Mouse (Mus musculus) heart, adult 2 months (tissue): ENCODE measurements at regions not wholly inside any gene's neighbourhood (a gene's known extent, or its start where the extent isn't known, plus 50 kb on each side); places are given as distances from the start of the nearest gene placed in this dataset.

Source experiments
- DNase-seq, 2 experiments: peaks; one replicate each; pipeline ENCODE4 v3.0.0; 2021
- H3K27ac ChIP-seq: fragments of 200-600 bp; 2 replicates; pipeline ENCODE4 v1.8.1; 2022
- H3K27me3 ChIP-seq: fragments of 200-500 bp; 2 replicates; pipeline ENCODE4 v1.6.1; 2012; ENCODE audit warnings: mild to moderate bottlenecking, low read length, inconsistent platforms, mixed read lengths; ENCODE audit not compliant: control insufficient read depth, insufficient read depth
- H3K36me3 ChIP-seq: fragments of 200-500 bp; 2 replicates; pipeline ENCODE4 v1.6.1; 2012; ENCODE audit warnings: low read length, inconsistent platforms; ENCODE audit not compliant: control insufficient read depth, insufficient read depth
- H3K4me1 ChIP-seq: fragments of 200-500 bp; 2 replicates; pipeline ENCODE4 v1.6.1; 2011; ENCODE audit warnings: low read length; ENCODE audit not compliant: control insufficient read depth, insufficient read depth
- H3K4me3 ChIP-seq: fragments of 200-600 bp; 2 replicates; pipeline ENCODE4 v1.8.1; 2022
- H3K79me2 ChIP-seq: fragments of 200-500 bp; replicated peaks from 2 replicates; pipeline ENCODE4 v1.6.1; 2012; ENCODE audit warnings: mild to moderate bottlenecking, inconsistent platforms, low read length, moderate library complexity, mixed read lengths; ENCODE audit not compliant: control insufficient read depth, insufficient read depth
- H3K9ac ChIP-seq: fragments of 200-500 bp; 2 replicates; pipeline ENCODE4 v1.6.1; 2012; ENCODE audit warnings: low read depth, mild to moderate bottlenecking, control low read depth, inconsistent platforms, low read length, mixed read lengths
- CTCF ChIP-seq: fragments of 200-600 bp; IDR thresholded peaks from 2 replicates; pipeline ENCODE4 v1.8.1; 2022; ENCODE audit warnings: antibody characterized with exemption, mild to moderate bottlenecking, moderate library complexity
- EP300 ChIP-seq: fragments of 200-500 bp; IDR thresholded peaks from 2 replicates; pipeline ENCODE4 v1.6.1; 2011; ENCODE audit warnings: low read depth, low read length, control low read depth; ENCODE audit not compliant: insufficient read depth
- POLR2A ChIP-seq: fragments of 200-500 bp; IDR thresholded peaks from 2 replicates; pipeline ENCODE4 v1.6.1; 2011; ENCODE audit warnings: mild to moderate bottlenecking, low read depth, low read length, control low read depth; ENCODE audit not compliant: insufficient read depth
- WGBS: fragments of 180-500 bp; shearing (Covaris S2); methylation state at CpG from one replicate; pipeline ENCODE4 v1.1.7; 2018; 5-methylcytosine and 5-hydroxymethylcytosine counted together
- intact Hi-C: fragments of 180-260 bp; cut with DNase I; formaldehyde crosslinking; loops from one replicate; pipeline ENCODE4 v1.15.1; 2025

- no peaks in the 10 kb centered on the region for H3K36me3 ChIP-seq
- H3K9ac ChIP-seq: no peak overlapping the region
- no peak overlapping the region for H3K4me3 ChIP-seq
- WGBS: 57% methylated on average over 4 of the region's 4 CpGs
- TF ChIP-seq EP300 (no peak), POLR2A (no peak), CTCF (no peak)
- no peaks in the 10 kb centered on the region for H3K79me2 ChIP-seq
- H3K27me3 ChIP-seq: no peaks in the 10 kb centered on the region; the same call in 1 of the 2 replicates
- intact Hi-C loops: no loop called here
- no peak for DNase-seq
- H3K4me1 ChIP-seq: no peaks in the 10 kb centered on the region
- H3K27ac ChIP-seq: no peak overlapping the region
These were observed 180.5 kb downstream of the Kcnrg start for GRCm38 (mm10) chr14:61787746-61788145.

GRCm38 (mm10) chr14:61788998-61789790 is 181.9 kb downstream of the Kcnrg start:
- DNase-seq: peak; percentile 37 to 51
- intact Hi-C loops: no loop called here
- H3K4me1 ChIP-seq: no peaks in the 10 kb centered on the region
- H3K36me3 ChIP-seq: no peaks in the 10 kb centered on the region
- H3K27me3 ChIP-seq: no peaks in the 10 kb centered on the region; the same call in 1 of the 2 replicates
- no peak overlapping the region for H3K27ac ChIP-seq
- no peaks in the 10 kb centered on the region for H3K79me2 ChIP-seq
- WGBS: 76% methylated on average over 20 of the region's 20 CpGs
- no peak overlapping the region for H3K9ac ChIP-seq
- H3K4me3 ChIP-seq: no peak overlapping the region
- TF ChIP-seq POLR2A: no peak
- TF ChIP-seq EP300: no peak
- no peak for TF ChIP-seq CTCF

DNA sequence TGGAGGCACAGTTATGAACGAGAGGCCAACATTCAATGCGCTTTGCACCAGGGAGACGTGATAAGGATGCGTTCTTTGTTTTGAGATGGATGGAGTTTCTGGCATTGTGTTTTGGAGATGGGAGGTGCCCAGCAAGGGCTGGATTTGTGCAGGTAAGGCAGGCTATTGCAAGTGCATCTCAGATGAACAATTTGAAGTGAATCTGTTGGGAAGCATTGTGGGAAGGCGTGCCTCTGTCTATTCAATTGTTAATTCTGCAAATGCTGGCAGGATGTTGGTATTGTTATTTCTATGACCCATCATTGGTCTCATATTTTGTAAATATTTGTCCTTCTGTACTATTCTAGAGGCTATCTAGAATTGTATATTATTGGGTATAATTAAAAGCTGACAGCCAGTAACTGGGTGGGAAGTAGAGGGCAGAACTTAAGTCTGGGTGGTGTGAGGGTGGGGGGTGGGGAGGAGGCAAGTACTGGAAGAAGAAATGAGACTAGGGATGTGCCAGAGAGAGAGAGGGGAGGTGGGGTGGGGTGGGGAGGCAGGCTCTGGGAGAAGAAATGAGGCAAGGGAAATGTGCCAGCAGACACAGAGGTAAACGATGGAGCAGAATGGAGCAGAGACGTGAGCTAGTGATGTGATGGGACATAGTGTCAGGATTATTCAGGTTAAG is 188.9 kb downstream of the Kcnrg start:
- TF ChIP-seq EP300 (no peak), CTCF (no peak), POLR2A (no peak)
- no peak for DNase-seq
- no peak overlapping the region for H3K4me3 ChIP-seq
- no peaks in the 10 kb centered on the region for H3K4me1 ChIP-seq
- no peak overlapping the region for H3K9ac ChIP-seq
- H3K27me3 ChIP-seq: no peaks in the 10 kb centered on the region
- intact Hi-C loops: no loop called here
- 81% methylated on average over 7 of the region's 7 CpGs for WGBS
- H3K27ac ChIP-seq: no peak overlapping the region
- H3K36me3 ChIP-seq: no peaks in the 10 kb centered on the region
- no peaks in the 10 kb centered on the region for H3K79me2 ChIP-seq

DNA sequence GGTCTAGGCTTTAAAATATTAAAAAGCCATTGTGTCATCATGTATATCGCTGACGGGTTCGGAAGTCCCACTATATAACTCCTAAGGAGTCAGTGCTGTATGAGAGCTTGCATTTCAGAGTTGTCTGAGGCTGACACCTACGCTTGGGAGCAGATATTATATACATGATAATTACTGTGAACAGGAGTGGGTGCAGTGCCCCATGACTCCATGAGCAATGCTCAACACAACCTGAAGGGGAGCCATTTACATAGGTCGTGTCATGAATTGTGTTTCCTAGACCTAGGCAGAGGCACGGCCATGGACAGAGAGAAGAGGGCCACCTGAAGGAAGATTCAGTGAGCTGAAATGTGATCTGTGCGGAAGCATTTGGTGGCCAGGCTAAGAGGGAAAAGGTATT is 189.4 kb downstream of the Kcnrg start:
- no peak overlapping the region for H3K27ac ChIP-seq
- WGBS: 91% methylated on average over 7 of the region's 7 CpGs
- intact Hi-C loops: no loop called here
- H3K9ac ChIP-seq: no peak overlapping the region
- no peaks in the 10 kb centered on the region for H3K4me1 ChIP-seq
- no peaks in the 10 kb centered on the region for H3K79me2 ChIP-seq
- DNase-seq: no peak
- H3K27me3 ChIP-seq: no peaks in the 10 kb centered on the region
- H3K4me3 ChIP-seq: no peak overlapping the region
- H3K36me3 ChIP-seq: no peaks in the 10 kb centered on the region
- no peak for TF ChIP-seq EP300

DNA sequence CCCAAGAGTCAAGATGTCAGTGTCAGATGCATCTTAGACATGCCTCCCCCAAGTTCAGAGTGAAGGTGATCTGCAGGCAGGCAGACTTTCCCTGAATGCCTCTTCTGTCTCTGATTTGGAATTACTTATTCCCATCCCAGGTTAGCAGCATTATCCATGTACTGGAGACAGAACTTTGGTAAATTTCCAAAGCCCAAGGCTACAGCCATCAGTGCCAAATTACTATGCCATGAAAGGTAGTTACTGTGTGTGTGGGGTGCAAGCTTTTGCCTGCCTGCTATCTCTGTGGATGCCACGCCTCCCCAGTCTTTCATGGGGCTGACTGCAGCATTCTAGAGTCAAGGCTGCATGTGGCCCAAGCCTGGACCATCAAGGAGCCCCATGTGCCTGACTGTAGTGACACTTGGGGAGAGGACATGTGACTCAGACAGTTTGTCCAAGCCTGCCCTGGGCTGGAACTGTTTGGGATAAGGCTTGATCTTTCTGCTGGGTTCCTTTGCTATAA is 196.2 kb downstream of the Kcnrg start:
- H3K27ac ChIP-seq: no peak overlapping the region
- TF ChIP-seq POLR2A (no peak), EP300 (no peak), CTCF (no peak)
- no peak overlapping the region for H3K9ac ChIP-seq
- H3K79me2 ChIP-seq: no peaks in the 10 kb centered on the region
- no peaks in the 10 kb centered on the region for H3K4me1 ChIP-seq
- no peak overlapping the region for H3K4me3 ChIP-seq
- no peak for DNase-seq
- no peaks in the 10 kb centered on the region for H3K27me3 ChIP-seq
- 44% methylated on average over 1 of the region's 1 CpGs for WGBS
- H3K36me3 ChIP-seq: no peaks in the 10 kb centered on the region
- intact Hi-C loops: no loop called here

DNA sequence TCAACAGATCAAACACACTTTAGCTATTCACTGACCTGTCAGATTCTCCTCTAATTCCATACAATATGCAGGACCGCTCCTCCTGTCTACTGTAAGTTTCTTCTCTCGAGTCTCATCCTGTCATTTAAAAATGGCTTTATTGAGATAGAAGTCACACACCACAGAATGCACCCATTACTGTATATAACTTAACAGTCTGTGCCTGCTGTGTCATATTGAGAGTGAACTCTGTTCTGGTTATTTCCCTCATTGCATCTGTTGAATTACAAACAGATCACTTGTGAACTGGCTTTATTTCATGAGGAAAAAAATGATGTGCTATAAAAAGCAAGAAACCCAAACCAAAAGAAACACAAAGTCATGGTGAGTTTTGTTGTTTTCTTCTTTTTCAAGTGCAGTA is 198.2 kb downstream of the Kcnrg start:
- no peak for DNase-seq
- H3K27ac ChIP-seq: no peak overlapping the region
- no peaks in the 10 kb centered on the region for H3K79me2 ChIP-seq
- no peaks in the 10 kb centered on the region for H3K4me1 ChIP-seq
- WGBS: 92% methylated on average over 2 of the region's 2 CpGs
- no peaks in the 10 kb centered on the region for H3K36me3 ChIP-seq
- intact Hi-C loops: no loop called here
- no peak overlapping the region for H3K9ac ChIP-seq
- TF ChIP-seq POLR2A (no peak), EP300 (no peak), CTCF (no peak)
- H3K4me3 ChIP-seq: no peak overlapping the region
- H3K27me3 ChIP-seq: no peaks in the 10 kb centered on the region
